Mouse (Mus musculus) 3T3-L1 (cell line): Measurements from ENCODE around the gene Pgap3.

Experiments
- DNase-seq: peaks from one replicate; pipeline ENCODE4 v3.0.0-alpha.2; 2015; ENCODE audit warnings: low read depth, low spot score

Gene Pgap3

DNA sequence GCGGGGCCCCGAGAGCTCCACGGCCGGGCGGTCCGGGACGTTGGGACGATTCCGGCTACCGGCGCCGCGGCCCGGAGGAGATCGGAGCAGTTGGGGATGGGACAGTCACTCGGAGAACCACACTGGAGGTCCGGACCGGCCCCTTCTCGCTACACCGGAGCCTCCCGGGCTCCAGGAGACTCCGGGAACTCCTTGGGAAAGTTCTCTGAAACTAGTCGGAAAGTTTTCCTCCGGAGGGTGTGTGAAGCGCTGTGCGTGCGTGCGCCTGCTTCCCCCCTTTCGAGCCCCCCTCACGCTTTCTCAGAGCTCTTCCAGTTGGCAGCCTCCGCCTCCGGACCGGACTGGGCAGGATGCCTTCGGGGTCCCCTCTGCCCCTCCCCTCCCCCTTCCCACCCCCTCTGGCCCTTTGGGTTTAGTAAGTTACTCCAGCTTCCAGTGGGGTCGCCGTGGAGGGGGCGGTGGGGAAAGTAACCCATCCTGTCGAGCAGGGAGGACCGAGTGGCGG lies 12.6 kb upstream of the Pgap3 start:
- peak; percentile 43 for DNase-seq

DNA sequence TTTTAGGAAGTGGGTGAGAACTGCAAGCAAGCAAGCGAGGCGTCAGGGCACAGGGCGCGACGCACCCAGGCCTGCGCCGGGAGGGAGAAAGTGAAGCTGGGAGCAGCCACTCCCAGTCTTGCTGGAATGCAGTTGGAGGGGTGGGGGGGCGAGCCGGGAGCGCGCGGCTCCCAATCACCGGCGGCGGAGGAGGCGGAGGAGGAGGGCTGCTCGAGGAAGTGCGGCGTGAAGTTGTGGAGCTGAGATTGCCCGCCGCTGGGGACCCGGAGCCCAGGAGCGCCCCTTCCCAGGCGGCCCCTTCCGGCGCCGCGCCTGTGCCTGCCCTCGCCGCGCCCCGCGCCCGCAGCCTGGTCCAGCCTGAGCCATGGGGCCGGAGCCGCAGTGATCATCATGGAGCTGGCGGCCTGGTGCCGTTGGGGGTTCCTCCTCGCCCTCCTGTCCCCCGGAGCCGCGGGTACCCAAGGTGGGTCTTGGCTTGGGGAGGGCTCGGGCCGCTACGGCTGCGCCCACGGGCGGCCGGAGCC lies 12.0 kb upstream of the Pgap3 start, which contains the start of gene Erbb2:
TSS of gene Erbb2 (plus strand) at position 198 of the 524 bp plus-strand sequence.
- DNase-seq = peak; percentile 82

DNA sequence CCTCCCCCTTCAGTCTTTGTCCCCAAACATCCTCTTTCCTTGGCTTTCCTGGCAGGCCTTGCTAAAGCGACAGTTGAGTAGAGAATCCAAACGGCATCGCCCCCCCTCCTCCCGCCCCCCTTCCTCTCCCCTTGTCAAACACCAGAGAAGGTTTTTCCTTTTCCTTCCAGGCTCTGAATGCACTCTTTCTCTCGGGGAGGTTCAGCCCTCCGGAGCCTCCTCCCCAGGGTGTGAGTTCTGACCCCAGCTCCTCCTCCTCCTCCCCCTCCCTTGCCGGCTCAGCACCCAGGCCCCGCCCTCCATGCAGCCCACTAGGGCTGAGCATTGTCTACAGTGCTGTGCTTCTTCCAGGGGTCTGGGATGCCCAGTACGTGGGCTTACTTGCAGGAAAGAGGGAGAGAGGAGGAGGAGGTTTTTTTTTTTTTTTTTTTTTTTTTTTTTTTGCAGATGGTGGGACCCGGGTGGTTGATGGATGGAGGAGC lies 9.1 kb upstream of the Pgap3 start:
- no peak for DNase-seq

DNA sequence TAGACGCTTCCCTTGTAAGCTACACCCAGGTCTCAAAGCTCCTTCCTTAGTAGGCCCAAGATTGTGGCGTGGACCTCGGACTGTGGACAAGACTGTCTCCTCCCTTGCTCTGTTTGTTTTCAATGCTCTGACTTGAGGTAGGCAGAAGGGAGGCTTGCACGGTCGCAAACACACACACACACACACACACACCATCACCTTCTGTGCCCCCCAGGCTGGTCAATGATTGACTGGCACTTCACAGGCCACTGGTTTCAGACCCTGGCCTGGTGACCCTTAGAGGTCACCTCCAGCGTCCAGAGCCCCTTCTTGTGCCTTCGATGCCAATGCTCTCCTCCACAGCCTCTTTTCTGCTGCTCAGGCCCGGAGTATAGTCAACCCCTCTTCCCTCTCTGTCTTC lies 8.6 kb upstream of the Pgap3 start:
- DNase-seq = no peak

DNA sequence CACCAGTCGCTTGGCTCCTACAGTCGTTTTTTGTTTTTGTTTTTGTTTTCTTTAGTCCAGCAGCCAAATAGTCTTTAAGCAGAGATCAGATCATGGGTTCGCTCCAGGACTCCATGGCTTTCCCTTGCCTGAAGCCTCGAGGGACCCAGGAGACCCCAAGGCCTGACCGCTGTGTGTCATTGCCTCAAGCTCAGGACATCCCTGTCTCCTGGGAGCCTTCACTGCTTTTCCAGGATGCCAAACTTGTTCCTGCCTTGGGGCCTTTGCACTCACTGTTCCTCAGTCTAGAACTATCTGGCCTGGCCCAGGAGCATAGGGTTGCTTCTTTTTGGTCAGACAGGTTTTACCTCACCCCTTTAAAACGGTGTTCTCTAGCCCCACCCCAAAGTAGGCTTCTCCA lies 6.3 kb upstream of the Pgap3 start:
- no peak for DNase-seq

DNA sequence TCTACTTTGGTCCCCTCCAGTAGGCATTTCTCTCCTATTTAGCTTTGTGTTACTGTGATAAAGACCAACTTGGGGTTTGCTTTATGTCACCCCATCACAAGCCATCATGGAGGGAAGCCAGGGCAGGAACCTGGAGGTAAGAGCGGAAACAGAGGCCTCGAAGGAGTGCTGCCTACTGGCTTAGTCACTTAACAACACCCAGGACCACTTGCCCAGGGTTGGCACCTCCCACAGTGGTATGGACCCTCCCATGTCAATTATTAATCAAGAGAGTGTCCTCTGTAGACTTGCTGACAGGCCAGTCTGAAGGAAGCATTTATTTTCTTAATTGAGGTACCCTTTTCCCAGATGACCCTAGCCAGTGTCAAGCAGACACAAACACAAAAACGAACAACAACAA lies 526 bp upstream of the Pgap3 start:
- peak; percentile 50 for DNase-seq

DNA sequence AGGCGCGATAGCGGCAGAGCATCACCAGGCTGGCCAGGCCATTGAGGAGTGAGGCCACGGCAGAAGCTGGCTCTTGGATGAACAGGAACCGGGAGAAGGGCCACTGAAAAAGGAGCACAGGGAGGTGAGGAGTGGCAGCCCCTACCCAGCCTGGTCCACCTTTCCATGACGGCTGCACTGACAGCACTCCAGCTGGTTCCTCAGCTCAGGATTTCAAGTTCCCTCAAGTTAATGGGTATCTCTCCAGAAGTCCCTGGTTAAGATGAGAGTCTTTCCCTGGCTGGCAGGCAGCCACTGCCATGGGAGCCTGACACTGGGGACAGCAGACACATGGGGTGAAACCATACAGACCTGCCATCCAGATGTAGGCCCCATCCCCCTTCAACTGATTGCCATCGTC lies 2.3 kb downstream of the Pgap3 start:
- no peak for DNase-seq

DNA sequence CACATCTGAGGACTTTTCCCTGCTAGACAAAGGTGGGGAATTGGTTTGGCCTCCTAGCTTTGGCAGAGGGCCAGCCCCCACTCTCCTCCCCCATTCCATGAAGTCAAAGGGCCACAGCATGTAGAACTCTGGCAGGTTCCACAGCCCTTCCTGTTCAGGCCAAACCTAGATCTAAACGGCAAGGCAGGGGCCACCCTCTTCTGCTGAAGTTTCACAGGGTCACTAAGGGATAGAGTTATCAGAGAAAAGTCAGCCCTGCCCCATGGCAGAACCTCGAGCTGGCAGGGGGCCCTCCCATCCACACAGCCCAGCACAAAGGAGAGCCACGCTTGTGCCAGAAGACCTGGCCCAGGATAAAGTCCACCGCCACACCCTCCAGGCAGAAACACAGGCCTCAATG lies 5.2 kb downstream of the Pgap3 start:
- DNase-seq = no peak

DNA sequence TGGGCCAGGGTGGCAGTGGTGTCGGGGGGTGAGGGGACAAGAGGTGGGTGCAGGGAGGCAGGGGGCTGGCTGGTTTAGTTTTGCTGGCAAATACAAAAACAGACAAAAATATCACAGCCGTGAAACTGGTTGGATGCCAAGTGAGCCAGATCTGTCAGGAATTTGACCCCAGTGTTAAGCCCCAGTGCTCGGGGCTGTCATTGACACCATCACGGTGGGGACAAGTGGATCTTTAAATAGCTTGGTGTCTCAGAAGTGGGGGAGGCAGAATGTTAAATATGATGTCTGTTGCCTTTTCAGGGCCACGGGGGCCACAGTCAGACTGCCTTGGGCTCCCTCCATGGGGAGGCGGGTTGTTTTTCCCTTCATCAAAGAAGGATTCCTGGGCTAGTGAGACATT lies 6.0 kb downstream of the Pgap3 start:
- no peak for DNase-seq

DNA sequence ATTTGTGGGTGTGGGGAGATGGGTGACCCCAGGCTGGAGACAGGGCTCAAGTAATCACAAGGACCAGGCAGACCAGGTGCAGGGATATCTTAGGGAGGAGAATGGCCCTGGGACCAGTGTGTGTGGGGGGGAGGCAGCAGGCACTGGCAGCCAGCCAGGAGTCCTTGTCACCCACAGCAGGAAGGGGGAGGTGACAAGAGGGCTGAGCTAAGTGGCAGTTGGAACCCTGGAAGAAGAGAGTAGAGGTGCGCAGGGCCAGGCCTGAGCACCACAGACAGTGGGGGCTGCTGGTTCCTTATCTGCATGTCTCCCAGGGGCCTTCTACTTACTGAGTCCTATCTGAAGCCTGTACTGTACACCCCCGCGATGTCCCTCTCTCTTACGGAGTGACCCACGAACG lies 7.0 kb downstream of the Pgap3 start:
- DNase-seq = no peak

DNA sequence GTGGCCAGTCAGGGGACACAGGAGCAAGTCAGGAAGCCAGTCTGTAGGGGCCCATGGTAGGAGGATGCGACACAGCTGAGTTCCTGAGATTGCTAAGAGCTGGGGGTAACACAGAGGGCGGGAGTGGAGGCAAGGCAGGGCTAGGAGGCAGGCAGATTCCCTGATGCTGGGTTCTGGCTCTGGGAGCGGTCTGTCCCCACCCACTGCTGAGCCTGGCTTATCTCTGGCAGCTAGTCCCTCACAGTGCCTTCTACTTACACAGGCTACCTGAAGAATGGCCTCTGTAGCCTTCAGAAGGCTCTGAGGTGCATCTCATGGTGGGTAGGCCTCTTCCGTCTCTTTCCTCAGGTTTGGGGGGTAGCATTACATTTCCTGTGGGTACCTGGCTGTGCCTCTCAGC lies 7.6 kb downstream of the Pgap3 start:
- DNase-seq = no peak

DNA sequence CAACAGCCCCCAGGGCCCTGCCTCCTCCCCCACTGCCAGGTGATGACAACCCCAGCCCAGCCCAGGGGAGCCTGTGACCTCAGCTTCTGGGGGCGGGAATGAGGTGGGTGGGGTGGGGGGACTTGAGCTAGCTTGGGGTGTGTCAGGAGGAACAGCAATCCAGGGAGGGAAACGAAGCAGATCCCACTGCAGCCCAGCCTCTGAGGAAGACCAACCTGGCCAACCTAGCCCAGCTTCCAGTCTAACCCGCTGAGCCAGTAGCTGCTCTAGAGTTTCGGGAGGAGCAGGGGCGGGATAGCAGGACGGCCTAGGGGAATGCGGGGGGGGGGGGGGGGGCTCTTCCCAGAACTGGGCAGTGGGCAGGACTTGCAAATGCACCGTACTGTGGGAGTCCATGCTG lies 8.3 kb downstream of the Pgap3 start:
- DNase-seq = no peak

DNA sequence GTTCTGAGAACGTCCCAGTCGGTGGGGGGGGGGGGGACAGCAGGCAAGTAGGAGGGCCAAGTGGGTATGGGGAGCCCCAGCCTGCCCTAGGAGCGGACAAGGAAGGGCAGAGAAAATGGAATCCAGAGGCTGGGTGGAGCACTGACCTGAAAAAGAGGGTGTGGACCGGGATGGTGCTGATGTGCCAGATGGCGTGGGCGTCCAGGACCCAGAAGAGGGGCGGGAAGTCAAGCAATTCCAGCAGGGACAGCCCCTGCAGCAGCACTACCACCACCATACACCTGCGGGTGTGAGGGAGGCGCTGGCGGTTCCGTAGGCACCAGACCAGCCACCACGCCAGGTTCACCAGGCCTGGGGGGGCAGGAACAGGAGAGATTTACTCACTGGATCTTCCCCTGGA lies 10.1 kb downstream of the Pgap3 start:
- DNase-seq = no peak

DNA sequence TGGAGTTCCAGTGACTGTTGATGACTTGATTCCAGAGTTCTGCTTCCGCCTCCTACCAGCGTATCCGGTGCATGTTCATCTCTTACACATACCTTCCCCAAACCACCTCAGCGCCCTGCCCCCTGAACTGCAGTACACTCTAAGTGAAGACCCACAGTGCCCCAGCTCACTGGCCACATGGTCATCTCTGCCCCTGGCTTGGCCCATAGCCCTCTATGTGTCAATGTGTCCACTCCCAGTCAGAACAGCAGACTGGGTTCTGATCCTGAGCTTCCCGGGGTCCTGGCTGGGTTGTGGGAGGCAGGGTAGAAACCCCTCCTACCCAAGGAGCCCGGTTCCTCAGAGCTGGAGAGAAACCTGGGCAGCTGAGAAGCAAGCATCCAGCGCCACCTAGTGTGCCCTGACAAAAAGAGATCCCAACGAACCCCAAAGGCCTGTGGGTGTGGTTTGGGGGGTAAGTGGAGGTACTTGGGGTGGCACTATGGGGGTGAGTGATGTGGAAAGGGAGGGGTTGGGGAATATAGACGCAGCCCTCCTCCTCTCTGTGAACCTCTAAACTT lies 11.0 kb downstream of the Pgap3 start:
- DNase-seq = peak; percentile 56

DNA sequence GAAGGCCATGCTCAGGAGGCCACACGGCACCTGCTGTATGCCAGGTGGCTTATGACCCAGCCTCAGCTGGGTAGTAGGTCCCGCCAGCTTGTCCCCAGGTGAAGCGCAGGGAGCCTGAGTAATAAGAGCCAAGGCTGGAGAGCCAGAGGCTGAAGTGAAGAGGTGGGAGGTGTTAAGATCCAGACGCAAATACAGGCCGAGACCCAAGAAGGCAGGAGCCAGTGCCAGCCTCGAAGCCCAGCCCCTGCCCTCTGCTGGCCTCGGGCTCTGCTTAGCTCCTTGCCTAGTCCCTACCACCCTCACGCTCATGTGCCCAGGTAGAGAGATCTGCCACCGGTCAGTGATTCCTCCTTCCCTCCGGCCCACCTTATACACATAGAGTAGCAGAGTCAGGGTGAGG lies 12.0 kb downstream of the Pgap3 start:
- DNase-seq = no peak

DNA sequence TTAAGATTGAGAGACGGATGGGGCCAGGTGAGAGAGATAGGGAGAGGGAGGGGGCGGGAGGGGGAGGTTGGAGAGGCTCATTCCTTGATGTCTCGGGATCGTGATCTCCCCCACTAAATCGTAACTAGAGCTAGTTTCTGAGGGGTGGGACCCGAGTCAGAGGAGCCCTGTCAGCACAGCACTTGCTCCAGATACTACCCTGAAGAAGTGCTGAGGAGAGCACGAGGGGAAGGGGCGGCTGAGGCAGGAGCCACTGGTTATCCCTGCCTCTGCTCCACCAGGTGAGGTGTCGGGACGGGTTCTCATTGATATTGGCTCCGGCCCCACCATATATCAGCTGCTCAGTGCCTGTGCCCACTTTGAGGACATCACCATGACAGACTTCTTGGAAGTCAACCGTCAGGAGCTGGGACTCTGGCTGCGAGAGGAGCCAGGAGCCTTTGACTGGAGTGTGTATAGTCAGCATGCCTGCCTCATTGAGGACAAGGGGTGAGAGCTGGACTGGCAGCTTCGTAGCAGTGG lies 13.2 kb downstream of the Pgap3 start:
- no peak for DNase-seq

DNA sequence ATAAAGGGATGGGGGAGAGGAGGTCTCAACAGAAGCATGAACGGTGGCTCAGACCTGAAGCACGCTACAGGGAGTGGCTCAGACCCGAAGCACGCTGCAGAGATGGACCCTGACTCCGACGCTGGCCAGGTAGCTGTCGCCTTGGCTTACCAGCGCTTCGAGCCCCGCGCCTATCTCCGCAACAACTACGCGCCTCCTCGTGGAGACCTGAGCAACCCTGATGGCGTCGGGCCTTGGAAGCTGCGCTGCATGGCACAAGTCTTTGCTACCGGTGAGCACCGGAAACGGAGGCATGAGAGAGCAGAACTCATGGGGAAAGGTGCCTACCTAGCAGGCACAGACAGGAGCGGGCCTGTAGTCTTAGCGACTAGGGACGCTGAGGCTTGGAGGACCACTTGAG lies 13.7 kb downstream of the Pgap3 start:
- DNase-seq = no peak

DNA sequence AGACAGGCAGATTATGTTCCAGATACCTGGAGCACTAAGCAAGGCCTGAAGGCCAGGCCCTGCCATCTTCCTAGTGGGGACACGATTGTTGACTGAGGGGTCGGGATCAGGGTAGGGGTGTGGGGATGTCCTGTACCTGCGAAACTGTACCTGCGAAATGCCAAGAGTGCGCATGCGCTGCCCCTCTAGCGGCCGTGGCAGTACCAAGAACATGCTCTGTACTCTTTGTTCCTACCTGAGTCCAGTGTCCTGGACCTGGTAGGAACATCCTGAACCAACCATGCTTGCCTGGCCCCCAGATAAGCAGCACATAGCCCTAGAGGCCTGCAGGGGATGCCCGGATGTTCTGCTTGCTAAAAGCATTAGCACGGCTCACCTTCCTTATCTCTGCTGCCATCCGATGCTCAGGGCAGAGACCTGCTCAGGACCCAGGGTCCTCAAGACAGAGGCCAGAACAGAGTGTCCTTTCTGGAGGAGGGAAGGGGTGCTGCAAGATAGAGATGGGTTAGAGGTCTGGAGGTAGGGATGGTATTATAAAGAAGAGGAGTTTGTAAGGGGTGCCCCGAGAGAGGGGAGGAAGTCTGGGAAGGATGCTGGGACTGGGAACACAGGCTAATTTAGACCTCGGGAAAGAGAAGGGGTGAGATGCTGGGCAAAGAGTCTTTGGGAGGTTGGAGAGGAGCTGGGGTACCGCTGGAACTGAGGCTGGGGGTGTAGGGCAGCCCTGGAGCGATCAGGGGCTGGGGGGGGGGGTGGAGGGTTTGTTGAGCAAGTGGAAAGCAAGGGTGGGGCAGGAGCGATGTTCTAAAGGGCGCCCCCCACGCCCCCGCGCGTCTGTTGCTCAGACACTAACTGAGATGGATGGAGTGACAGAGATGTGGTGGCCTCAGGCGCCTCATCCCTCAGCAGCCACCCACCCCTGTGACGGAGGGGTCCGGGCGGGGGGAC lies 14.4 kb downstream of the Pgap3 start, which contains the start of gene Pnmt:
TSS of gene Pnmt (plus strand) at position 813 of the 948 bp plus-strand sequence.
- DNase-seq = no peak

DNA sequence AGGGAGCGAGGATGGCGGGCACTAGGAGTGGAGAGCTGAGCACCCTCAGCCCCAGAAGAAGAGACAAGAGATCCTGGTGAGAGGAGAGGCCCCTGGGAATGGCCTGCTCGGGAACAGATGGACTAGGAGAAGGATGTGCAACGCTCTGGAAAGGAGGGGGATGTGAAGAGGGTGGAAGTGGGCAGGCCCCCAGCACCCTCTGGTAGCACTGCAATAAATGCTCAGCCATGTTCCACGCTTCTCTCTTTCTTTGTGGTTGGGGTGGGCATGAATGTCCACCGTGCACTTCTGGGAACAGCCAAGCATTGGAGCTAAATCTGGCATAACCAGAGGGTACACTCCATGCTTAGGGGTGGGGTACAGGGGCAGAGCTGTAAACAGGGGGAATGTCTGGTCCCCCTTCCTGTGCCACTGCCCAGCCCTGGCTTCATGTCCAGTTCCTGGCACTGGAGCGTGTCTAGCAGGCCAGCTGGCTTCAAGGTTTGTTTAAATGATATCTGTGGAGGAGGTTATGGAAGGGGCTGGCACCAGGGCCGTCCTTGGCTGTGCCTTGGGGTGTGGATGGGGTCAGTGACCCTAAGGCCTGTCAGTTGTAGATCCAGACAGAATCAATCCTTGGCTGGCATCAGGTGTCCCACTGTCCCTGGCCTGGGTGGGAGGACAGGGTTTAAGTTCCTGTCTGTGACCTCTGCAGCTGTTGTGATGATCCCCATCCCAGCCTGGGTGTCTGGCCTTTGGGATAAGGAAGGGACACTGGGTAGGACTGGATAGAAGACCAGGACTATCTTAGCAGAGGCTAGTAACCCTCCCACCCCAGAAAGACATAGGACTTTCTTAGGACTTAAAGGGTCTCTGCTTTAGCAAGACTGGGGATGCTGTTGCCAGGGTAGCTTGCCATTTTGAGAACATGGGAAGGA lies 15.3 kb downstream of the Pgap3 start:
- no peak for DNase-seq

DNA sequence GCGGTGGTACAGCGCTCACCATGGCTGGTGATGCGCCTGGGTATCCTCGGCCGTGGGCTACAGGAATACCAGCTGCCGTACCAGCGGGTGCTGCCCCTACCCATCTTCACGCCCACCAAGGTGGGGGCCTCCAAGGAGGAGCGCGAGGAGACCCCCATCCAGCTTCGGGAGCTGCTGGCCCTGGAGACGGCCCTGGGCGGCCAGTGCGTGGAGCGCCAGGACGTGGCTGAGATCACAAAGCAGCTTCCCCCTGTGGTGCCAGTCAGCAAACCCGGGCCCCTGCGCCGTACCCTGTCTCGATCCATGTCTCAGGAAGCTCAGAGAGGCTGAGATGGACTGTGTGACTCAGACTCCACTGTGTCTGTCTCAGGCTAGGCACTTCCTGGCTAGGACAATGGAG lies 16.1 kb downstream of the Pgap3 start:
- DNase-seq = no peak
